In the genomic region with DNA sequence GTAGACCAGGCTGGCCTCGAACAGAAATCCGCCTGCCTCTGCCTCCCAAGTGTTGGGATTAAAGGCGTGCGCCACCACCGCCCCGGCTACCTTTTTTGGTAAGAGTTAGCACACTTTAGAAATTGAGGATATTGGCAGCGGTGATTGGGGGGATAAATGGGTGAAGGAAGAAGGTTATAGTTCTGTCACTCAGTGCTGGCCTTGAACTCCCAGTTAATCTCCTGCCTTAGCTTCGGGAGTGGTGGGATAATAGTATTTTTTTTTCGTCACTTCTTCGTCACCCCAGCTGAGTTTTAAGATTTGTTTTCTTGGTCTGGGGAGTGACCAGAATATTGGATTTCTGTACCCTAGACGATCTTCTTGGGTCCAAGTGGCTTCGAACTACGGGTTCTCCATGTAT, we compare ENCODE assay signal across 8 mouse cellular contexts. TPM values are rescaled to one million over a fixed set of nuclear protein-coding genes. Genes with fewer than 3 reads are reported as not detected.
A peak's percentile ranks its signal among the peaks of the same experiment; 100 is the strongest.
DNase-seq lines count a peak whose midpoint lies in the region; ATAC-seq and TF ChIP-seq lines count a peak whose summit lies in the region.

No protein-coding gene starts in this region.

- WGBS in forebrain, embryonic 16.5 days, result 51% methylated on average over 13 of the region's 13 CpGs
- 21% methylated on average over 13 of the region's 13 CpGs for WGBS in liver, embryonic 15.5 days (ENCODE audit: insufficient replicate concordance)

- no peaks in the 10 kb centered on the region for H3K27me3 ChIP-seq in forebrain, embryonic 16.5 days (replicated peaks; ENCODE audit: control insufficient read depth, insufficient read depth, low read length)
- no peaks in the 10 kb centered on the region for H3K27me3 ChIP-seq in liver, embryonic 15.5 days

- H3K4me2 ChIP-seq in forebrain, embryonic 16.5 days (ENCODE audit: low read length), result peak overlapping the region; percentile 65
- peak overlapping the region; percentile 72 for H3K4me2 ChIP-seq in liver, embryonic 15.5 days

- peak overlapping the region; percentile 95 for H3K4me3 ChIP-seq in gastrocnemius, adult 2 months
- H3K4me3 ChIP-seq in forebrain, embryonic 16.5 days (replicated peaks; ENCODE audit: low read length), result peak overlapping the region; percentile 79
- peak overlapping the region; percentile 95 for H3K4me3 ChIP-seq in liver, embryonic 15.5 days (replicated peaks)

- intact Hi-C loops in gastrocnemius, adult 2 months (cut with DNase I), result loop anchor here (5.0 kb wide), 1 partner anchor 639 kb away; the partner anchor contains the start of gene Ahi1
- intact Hi-C loops in gastrocnemius, postnatal 36 days (cut with DNase I), result no loop called here

- DNase-seq in gastrocnemius, adult 2 months, result no peak
- no peak for DNase-seq in gastrocnemius, postnatal 36 days
- peak; percentile 9 for DNase-seq in CD4-positive helper T cell, adult 2 months (ENCODE audit: low read depth, low spot score)
- no peak for DNase-seq in MN1 (ENCODE audit: low spot score)
- DNase-seq in right cerebral cortex, adult 2 months (ENCODE audit: low spot score in 2 of 2), result no peak
- no peak for DNase-seq in left cerebral cortex, adult 11 months (ENCODE audit: low spot score)

- TF ChIP-seq CTCF in gastrocnemius, adult 2 months (IDR thresholded peaks at IDR 0.05), result no peak

- H3K9ac ChIP-seq in forebrain, embryonic 16.5 days (replicated peaks; ENCODE audit: low read depth, low read length), result peak overlapping the region; percentile 87
- H3K9ac ChIP-seq in liver, embryonic 15.5 days, result peak overlapping the region; percentile 91

- no peak for ATAC-seq in forebrain, embryonic 16.5 days
- ATAC-seq in liver, embryonic 15.5 days (ENCODE audit: insufficient read depth), result no peak

- H3K36me3 ChIP-seq in forebrain, embryonic 16.5 days (ENCODE audit: control insufficient read depth, insufficient read depth), result no peaks in the 10 kb centered on the region
- H3K36me3 ChIP-seq in liver, embryonic 15.5 days (replicated peaks), result peaks cover 11% of the 10 kb centered on the region

- peak overlapping the region; percentile 98 for H3K27ac ChIP-seq in gastrocnemius, adult 2 months
- H3K27ac ChIP-seq in forebrain, embryonic 16.5 days (ENCODE audit: low read length), result no peak overlapping the region
- peak overlapping the region; percentile 99 for H3K27ac ChIP-seq in liver, embryonic 15.5 days (replicated peaks)

- H3K9me3 ChIP-seq in forebrain, embryonic 16.5 days (ENCODE audit: control insufficient read depth, low read length), result no peaks in the 10 kb centered on the region
- H3K9me3 ChIP-seq in liver, embryonic 15.5 days (replicated peaks), result no peaks in the 10 kb centered on the region

- peaks cover 15% of the 10 kb centered on the region for H3K4me1 ChIP-seq in forebrain, embryonic 16.5 days (replicated peaks; ENCODE audit: control insufficient read depth, insufficient read depth, low read length)
- H3K4me1 ChIP-seq in liver, embryonic 15.5 days (replicated peaks), result peaks cover 42% of the 10 kb centered on the region

RNA-seq across cellular contexts. Expression of gene Bclaf1, which starts 1.2 kb away (rescaled TPM):
- 10 to 100 TPM; 49.1 to 58.7 TPM for total RNA-seq in gastrocnemius, adult 2 months (2021)
- total RNA-seq in gastrocnemius, postnatal 36 days (2021), result 10 to 100 TPM; 39.4 to 50.0 TPM
- 139 and 147 TPM in 2 replicates for polyA plus RNA-seq in forebrain, embryonic 16.5 days (2015; fragmentation: Nextera tagmentation; extraction: Ambion mirVana)
- polyA plus RNA-seq in liver, embryonic 15.5 days (2015; fragmentation: Nextera tagmentation; extraction: Ambion mirVana), result 43.3 and 43.6 TPM in 2 replicates

RNA-seq across cellular contexts. Expression of gene Mtfr2, which starts 34.1 kb away (rescaled TPM):
- not detected for total RNA-seq in gastrocnemius, adult 2 months (2021)
- total RNA-seq in gastrocnemius, postnatal 36 days (2021), result under 1 TPM; 0.23 to 0.27 TPM
- polyA plus RNA-seq in forebrain, embryonic 16.5 days (2015; fragmentation: Nextera tagmentation; extraction: Ambion mirVana), result 0.99 and 1.2 TPM in 2 replicates
- polyA plus RNA-seq in liver, embryonic 15.5 days (2015; fragmentation: Nextera tagmentation; extraction: Ambion mirVana), result 2.0 and 2.3 TPM in 2 replicates
